In genomic region chr4:62693839-62694238, GRCm38 (mm10) we compare ENCODE assay signal across 9 mouse cellular contexts.
DNase-seq lines count a peak whose midpoint lies in the region; ATAC-seq and TF ChIP-seq lines count a peak whose summit lies in the region.
"Had no signal": no experiment of that assay in that cellular context is flagged by ENCODE, and none has a peak within 500 bp of the region (broad histone marks: within the 10 kb centered on the region; RNA-seq: fewer than 3 reads in every experiment).

No protein-coding gene starts in this region.

- no peaks in the 10 kb centered on the region for H3K79me3 ChIP-seq in C2C12 (ENCODE audit: low read depth)

- peaks cover 27% of the 10 kb centered on the region for H3K4me1 ChIP-seq in heart, embryonic 11.5 days (ENCODE audit: control insufficient read depth, insufficient read depth, low read length)
- H3K4me1 ChIP-seq in heart, embryonic 12.5 days (replicated peaks): peaks cover 77% of the 10 kb centered on the region
- peaks cover 3% of the 10 kb centered on the region for H3K4me1 ChIP-seq in liver, embryonic 11.5 days (replicated peaks; ENCODE audit: control insufficient read depth, insufficient read depth, low read length)

- TF ChIP-seq CTCF in C2C12 (IDR thresholded peaks at IDR 0.05; ENCODE audit: control insufficient read depth, insufficient read depth, insufficient read length): peak; percentile 58

- peaks cover 35% of the 10 kb centered on the region for H3K27me3 ChIP-seq in heart, embryonic 11.5 days (ENCODE audit: control insufficient read depth, insufficient read depth, low read length)
- no peaks in the 10 kb centered on the region for H3K27me3 ChIP-seq in C2C12 (ENCODE audit: control insufficient read depth, insufficient read depth, insufficient read length)
- H3K27me3 ChIP-seq in heart, embryonic 12.5 days (replicated peaks): peaks cover 44% of the 10 kb centered on the region
- no peaks in the 10 kb centered on the region for H3K27me3 ChIP-seq in liver, embryonic 11.5 days (replicated peaks; ENCODE audit: control insufficient read depth, insufficient read depth, low read length)
- no peaks in the 10 kb centered on the region for H3K27me3 ChIP-seq in splenic B cell, adult 2 months (ENCODE audit: control insufficient read depth, insufficient read depth, low read length, poor library complexity, severe bottlenecking)
- H3K27me3 ChIP-seq: lung, embryonic 15.5 days had no signal

- no peak for ATAC-seq in heart, embryonic 11.5 days (replicated peaks; ENCODE audit: insufficient number of reproducible peaks, low FRiP score, low TSS enrichment)
- 0 out of 2 replicates have a peak, but pooled peaks have one; percentile 12 for ATAC-seq in heart, embryonic 12.5 days (ENCODE audit: insufficient number of reproducible peaks, low FRiP score)
- ATAC-seq in liver, embryonic 11.5 days (replicated peaks; ENCODE audit: low FRiP score): peak; percentile 39; the same call in 1 of the 2 replicates

- peaks cover 3% of the 10 kb centered on the region; the same call in 1 of the 2 replicates for H3K36me3 ChIP-seq in heart, embryonic 11.5 days (ENCODE audit: control insufficient read depth, insufficient read depth, low read length)
- no peaks in the 10 kb centered on the region for H3K36me3 ChIP-seq in C2C12 (ENCODE audit: control insufficient read depth, insufficient read depth)
- H3K36me3 ChIP-seq in heart, embryonic 12.5 days: peaks cover 12% of the 10 kb centered on the region; the same call in 1 of the 2 replicates
- no peaks in the 10 kb centered on the region for H3K36me3 ChIP-seq in liver, embryonic 11.5 days (ENCODE audit: control insufficient read depth, insufficient read depth, low read length)
- H3K36me3 ChIP-seq in splenic B cell, adult 2 months (ENCODE audit: control insufficient read depth, insufficient read depth, low read length, poor library complexity, severe bottlenecking): no peaks in the 10 kb centered on the region

- DNase-seq in heart, adult 18-20 months: peak; percentile 64 to 77
- peak; percentile 49 to 74 for DNase-seq in adrenal gland, postnatal 36 days
- DNase-seq in liver, embryonic 11.5 days (ENCODE audit: low spot score): peak; percentile 60
- peak; percentile 38 for DNase-seq in splenic B cell, adult 2 months (ENCODE audit: low read depth, low spot score)
- no peak for DNase-seq in urinary bladder, postnatal 36 days (ENCODE audit: low spot score in 2 of 2)

- H3ac ChIP-seq in C2C12 (ENCODE audit: control insufficient read depth, insufficient read length, low read depth): no peak overlapping the region

- no peak overlapping the region for H3K9ac ChIP-seq in heart, embryonic 11.5 days (ENCODE audit: low read depth, low read length)
- H3K9ac ChIP-seq in heart, embryonic 12.5 days: no peak overlapping the region
- no peak overlapping the region for H3K9ac ChIP-seq in liver, embryonic 11.5 days (ENCODE audit: low read depth, low read length)
- H3K9ac ChIP-seq: lung, embryonic 15.5 days had no signal

- H3K27ac ChIP-seq in heart, embryonic 11.5 days (ENCODE audit: low read depth, low read length): no peak overlapping the region
- H3K27ac ChIP-seq in heart, embryonic 12.5 days (ENCODE audit: poor library complexity, severe bottlenecking): no peak overlapping the region
- H3K27ac ChIP-seq in liver, embryonic 11.5 days (ENCODE audit: low read depth, low read length): no peak overlapping the region
- H3K27ac ChIP-seq: lung, embryonic 15.5 days had no signal

- H3K79me2 ChIP-seq in C2C12 (ENCODE audit: control insufficient read depth, insufficient read depth): no peaks in the 10 kb centered on the region

- WGBS in heart, embryonic 11.5 days (ENCODE audit: insufficient replicate concordance): 33% methylated on average over 10 of the region's 10 CpGs
- 35% methylated on average over 10 of the region's 10 CpGs for WGBS in heart, embryonic 12.5 days
- 35% methylated on average over 10 of the region's 10 CpGs for WGBS in liver, embryonic 11.5 days

- H3K4me3 ChIP-seq in heart, embryonic 11.5 days (ENCODE audit: low read depth, low read length): no peak overlapping the region
- H3K4me3 ChIP-seq in C2C12 (ENCODE audit: insufficient read depth, poor library complexity, severe bottlenecking): no peak overlapping the region
- no peak overlapping the region for H3K4me3 ChIP-seq in heart, embryonic 12.5 days
- H3K4me3 ChIP-seq in liver, embryonic 11.5 days (ENCODE audit: low read depth, low read length): no peak overlapping the region
- H3K4me3 ChIP-seq: lung, embryonic 15.5 days had no signal

- no peaks in the 10 kb centered on the region for H3K9me3 ChIP-seq in heart, embryonic 11.5 days (replicated peaks; ENCODE audit: control insufficient read depth, low read length)
- H3K9me3 ChIP-seq in heart, embryonic 12.5 days (replicated peaks): no peaks in the 10 kb centered on the region
- H3K9me3 ChIP-seq in liver, embryonic 11.5 days (ENCODE audit: control insufficient read depth, low read length): no peaks in the 10 kb centered on the region
- H3K9me3 ChIP-seq: lung, embryonic 15.5 days had no signal

- H3K4me2 ChIP-seq in heart, embryonic 11.5 days: no peak overlapping the region
- no peak overlapping the region for H3K4me2 ChIP-seq in heart, embryonic 12.5 days
- no peak overlapping the region for H3K4me2 ChIP-seq in liver, embryonic 11.5 days
- H3K4me2 ChIP-seq: lung, embryonic 15.5 days had no signal

TF ChIP-seq in C2C12, 6 proteins besides CTCF, POLR2A, EP300 and RAD21:
- no peak for TF ChIP-seq MYOG (IDR thresholded peaks at IDR 0.05; ENCODE audit: control insufficient read depth, extremely low read depth, insufficient read length)
- TF ChIP-seq MYOD1 (IDR thresholded peaks at IDR 0.05; ENCODE audit: control insufficient read depth, insufficient read length, low read depth): no peak
- no peak for TF ChIP-seq MAX (IDR thresholded peaks at IDR 0.05)
- TF ChIP-seq CEBPB (IDR thresholded peaks at IDR 0.05; ENCODE audit: low read depth): no peak
- TF ChIP-seq FOSL1 (IDR thresholded peaks at IDR 0.05; ENCODE audit: insufficient read depth, low read length, poor library complexity, severe bottlenecking): no peak
- TF ChIP-seq USF1 (IDR thresholded peaks at IDR 0.05; ENCODE audit: low read depth): no peak

Comparison
In these comparisons a context has a peak if more than half of its experiments do, and no peak if none do; other contexts are left out.
1. DNase-seq: peak in heart, adult 18-20 months (2 of 2), adrenal gland, postnatal 36 days (2 of 2), liver, embryonic 11.5 days (single experiment) and splenic B cell, adult 2 months (single experiment); none in urinary bladder, postnatal 36 days (0 of 2).